In the genomic region with DNA sequence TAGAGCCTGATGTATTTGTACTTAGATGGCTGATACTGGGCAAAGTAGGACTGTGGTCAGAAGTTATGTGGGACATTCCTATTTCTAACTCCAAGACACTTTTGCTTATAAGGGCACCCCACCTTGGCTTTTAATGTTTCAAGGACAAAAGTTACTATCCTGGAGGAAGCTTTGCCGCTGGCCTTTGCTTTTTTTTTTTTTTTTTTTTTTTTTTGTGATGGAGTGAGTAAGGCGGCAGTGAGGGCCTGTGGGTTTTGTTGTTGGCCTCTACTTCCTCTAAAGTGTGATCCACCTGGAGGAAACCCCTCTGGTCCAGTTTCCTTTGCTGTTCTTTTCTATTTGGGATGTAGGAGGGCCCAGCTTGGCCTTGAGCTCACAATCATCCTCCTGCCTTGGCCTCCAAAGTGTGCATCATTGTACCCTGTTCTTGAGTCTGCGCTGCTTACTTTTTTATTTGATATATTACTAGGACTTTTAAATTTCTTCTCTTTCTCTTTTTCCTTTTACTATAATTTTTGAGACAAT, we compare ENCODE assay signal across 10 mouse cellular contexts. TPM values are rescaled to one million over a fixed set of nuclear protein-coding genes. Genes with fewer than 3 reads are reported as not detected.
DNase-seq lines count a peak whose midpoint lies in the region; ATAC-seq and TF ChIP-seq lines count a peak whose summit lies in the region.
"Had no signal": no experiment of that assay in that cellular context is flagged by ENCODE, and none has a peak within 500 bp of the region (broad histone marks: within the 10 kb centered on the region; RNA-seq: fewer than 3 reads in every experiment).

No protein-coding gene starts in this region.

- TF ChIP-seq RAD21 in CH12.LX (IDR thresholded peaks at IDR 0.05; ENCODE audit: low read depth, low read length) = no peak

- H3K9ac ChIP-seq in heart, adult 2 months (ENCODE audit: low read depth, low read length) = no peak overlapping the region; the same call in 1 of the 2 replicates
- peak overlapping the region; percentile 99 for H3K9ac ChIP-seq in CH12.LX (ENCODE audit: insufficient read depth, low read depth)
- H3K9ac ChIP-seq in forebrain, embryonic 16.5 days (replicated peaks; ENCODE audit: low read depth, low read length) = peak overlapping the region; percentile 70
- peak overlapping the region; percentile 99 for H3K9ac ChIP-seq in liver, embryonic 16.5 days (ENCODE audit: low read depth, low read length)

- peak overlapping the region; percentile 85 for H3K27ac ChIP-seq in heart, adult 2 months
- H3K27ac ChIP-seq in CH12.LX (ENCODE audit: insufficient read depth, low read depth) = no peak overlapping the region
- peak overlapping the region; percentile 99 for H3K27ac ChIP-seq in forebrain, embryonic 16.5 days (ENCODE audit: low read length)
- no peak overlapping the region for H3K27ac ChIP-seq in liver, embryonic 16.5 days (ENCODE audit: low read length)

- in situ Hi-C loops in CH12.LX (cut with MboI; ENCODE audit: low pct_ligation_motif_present, low pct_unique_long_range_greater_than_20kb, low sequenced_read_pairs) = no loop called here

- dilution Hi-C loops in CH12.LX (cut with MboI; ENCODE audit: extremely low pct_ligation_motif_present, extremely low pct_unique_long_range_greater_than_20kb, low sequenced_read_pairs) = no loop called here

- TF ChIP-seq EP300 in heart, adult 2 months (IDR thresholded peaks at IDR 0.05; ENCODE audit: insufficient read depth, low read depth, low read length) = no peak
- no peak for TF ChIP-seq EP300 in CH12.LX (IDR thresholded peaks at IDR 0.05; ENCODE audit: low read length)

- no peak for TF ChIP-seq POLR2A in heart, adult 2 months (IDR thresholded peaks at IDR 0.05; ENCODE audit: insufficient read depth, low read depth, low read length)
- TF ChIP-seq POLR2A in CH12.LX (IDR thresholded peaks at IDR 0.05; ENCODE audit: low read depth, low read length) = no peak

- peaks cover 7% of the 10 kb centered on the region for H3K4me1 ChIP-seq in heart, adult 2 months (ENCODE audit: control insufficient read depth, insufficient read depth, low read length)
- H3K4me1 ChIP-seq in CH12.LX (ENCODE audit: control insufficient read depth in 1 of 2, insufficient read depth in 2 of 2) = peaks cover 2 to 36% of the 10 kb centered on the region in 2 experiments; a peak in 2 of 4 replicates
- H3K4me1 ChIP-seq in forebrain, embryonic 16.5 days (replicated peaks; ENCODE audit: control insufficient read depth, insufficient read depth, low read length) = peaks cover 15% of the 10 kb centered on the region
- peaks cover 19% of the 10 kb centered on the region for H3K4me1 ChIP-seq in liver, embryonic 16.5 days (ENCODE audit: control insufficient read depth, low read depth, low read length)

- no peak for ATAC-seq in forebrain, embryonic 16.5 days
- no peak for ATAC-seq in liver, embryonic 16.5 days (ENCODE audit: low read depth)

- intact Hi-C loops in heart, adult 2 months (cut with DNase I) = loop anchor here (2.0 kb wide), 2 partner anchors 35 to 191 kb away; a partner anchor contains a TSS
- intact Hi-C loops in heart, postnatal 14 days (cut with DNase I) = loop anchor here (5.0 kb wide), 1 partner anchor 37 kb away; no protein-coding TSS in a partner anchor

- DNase-seq in heart, adult 2 months = no peak
- DNase-seq in heart, postnatal 14 days = no peak
- peak; percentile 19 for DNase-seq in CH12.LX (ENCODE audit: extremely low read depth)
- DNase-seq in yolk sac, embryonic 10.5 days (ENCODE audit: low spot score) = no peak
- no peak for DNase-seq in cerebellum, adult 11 months
- no peak for DNase-seq in cerebellum, postnatal 4 days (ENCODE audit: low spot score in 2 of 2)

- H3K79me2 ChIP-seq in heart, adult 2 months (replicated peaks; ENCODE audit: control insufficient read depth, insufficient read depth, low read length) = no peaks in the 10 kb centered on the region
- peaks cover 76% of the 10 kb centered on the region for H3K79me2 ChIP-seq in CH12.LX (replicated peaks; ENCODE audit: control insufficient read depth, extremely low read depth, insufficient read depth, poor library complexity, severe bottlenecking)

- H3K27me3 ChIP-seq in heart, adult 2 months (ENCODE audit: control insufficient read depth, insufficient read depth, low read length) = no peaks in the 10 kb centered on the region
- no peaks in the 10 kb centered on the region for H3K27me3 ChIP-seq in CH12.LX (replicated peaks)
- H3K27me3 ChIP-seq in forebrain, embryonic 16.5 days (replicated peaks; ENCODE audit: control insufficient read depth, insufficient read depth, low read length) = no peaks in the 10 kb centered on the region
- H3K27me3 ChIP-seq in liver, embryonic 16.5 days (ENCODE audit: control insufficient read depth, insufficient read depth, low read depth, low read length) = no peaks in the 10 kb centered on the region

- H3K36me3 ChIP-seq in heart, adult 2 months (ENCODE audit: control insufficient read depth, insufficient read depth, low read length) = peaks cover 26% of the 10 kb centered on the region
- H3K36me3 ChIP-seq in CH12.LX (replicated peaks in 1 of 2; ENCODE audit: control insufficient read depth in 1 of 2, insufficient read depth in 1 of 2, low read length in 1 of 2) = peaks cover 22 to 53% of the 10 kb centered on the region in 2 experiments
- peaks cover 7% of the 10 kb centered on the region; the same call in 1 of the 2 replicates for H3K36me3 ChIP-seq in forebrain, embryonic 16.5 days (ENCODE audit: control insufficient read depth, insufficient read depth)
- H3K36me3 ChIP-seq in liver, embryonic 16.5 days (ENCODE audit: control insufficient read depth, insufficient read depth) = peaks cover 9% of the 10 kb centered on the region

- peaks cover 2% of the 10 kb centered on the region for H3K9me3 ChIP-seq in CH12.LX (replicated peaks; ENCODE audit: low read length)
- H3K9me3 ChIP-seq in forebrain, embryonic 16.5 days (ENCODE audit: control insufficient read depth, low read length) = no peaks in the 10 kb centered on the region
- H3K9me3 ChIP-seq in liver, embryonic 16.5 days (replicated peaks; ENCODE audit: control insufficient read depth, low read length) = no peaks in the 10 kb centered on the region

- no peak for TF ChIP-seq CTCF in heart, adult 2 months (IDR thresholded peaks at IDR 0.05)
- no peak for TF ChIP-seq CTCF in CH12.LX (conservative IDR thresholded peaks at IDR 0.05 in 1 of 2, IDR thresholded peaks at IDR 0.05 in 1 of 2; ENCODE audit: low read depth in 2 of 2, low read length in 2 of 2)

- H3K4me3 ChIP-seq in heart, adult 2 months = peak overlapping the region; percentile 56; the same call in 1 of the 2 replicates
- peak overlapping the region; percentile 83 to 96 (median 88) for H3K4me3 ChIP-seq in CH12.LX (replicated peaks in 1 of 3; ENCODE audit: low read depth in 2 of 3, low read length in 2 of 3, poor library complexity in 1 of 3)
- H3K4me3 ChIP-seq in forebrain, embryonic 16.5 days (replicated peaks; ENCODE audit: low read length) = peak overlapping the region; percentile 67
- peak overlapping the region; percentile 99 for H3K4me3 ChIP-seq in liver, embryonic 16.5 days (ENCODE audit: low read depth, low read length)

- peak overlapping the region; percentile 84 for H3K4me2 ChIP-seq in CH12.LX (ENCODE audit: insufficient read depth, low read depth, poor library complexity, severe bottlenecking)
- H3K4me2 ChIP-seq in forebrain, embryonic 16.5 days (ENCODE audit: low read length) = peak overlapping the region; percentile 85
- peak overlapping the region; percentile 84 for H3K4me2 ChIP-seq in liver, embryonic 16.5 days (ENCODE audit: low read depth, low read length)

- 62% methylated on average over 3 of the region's 3 CpGs for WGBS in heart, adult 2 months
- WGBS in forebrain, embryonic 16.5 days = 71% methylated on average over 3 of the region's 3 CpGs
- WGBS in liver, embryonic 16.5 days (ENCODE audit: insufficient replicate concordance) = 74% methylated on average over 3 of the region's 3 CpGs

TF ChIP-seq in CH12.LX, 34 proteins besides CTCF, POLR2A, EP300 and RAD21:
- TF ChIP-seq ZMIZ1 (IDR thresholded peaks at IDR 0.05; ENCODE audit: low read depth, low read length) (no peak), ZNF384 (IDR thresholded peaks at IDR 0.05; ENCODE audit: low read depth, low read length) (peak; percentile 90)

RNA-seq across cellular contexts. Expression of a gene that starts 3.0 kb away (rescaled TPM):
- 10 to 100 TPM; 23.6 to 30.5 TPM for total RNA-seq in heart, adult 2 months (2021)
- polyA plus RNA-seq in heart, adult 2 months (2012; rRNA removed) = 22.3 and 25.3 TPM in 2 replicates
- total RNA-seq in heart, postnatal 14 days (2021) = 10 to 100 TPM; 28.6 to 34.9 TPM
- total RNA-seq in CH12.LX (2012; rRNA removed) (28.4 and 30.5 TPM in 2 replicates), CH12.LX (2014; rRNA removed) (10.7 and 12.2 TPM in 2 replicates)
- polyA plus RNA-seq in CH12.LX (2012; ENCODE audit: insufficient read length, low read depth) = 59.7 and 61.8 TPM in 2 replicates
- 20.6 and 23.0 TPM in 2 replicates for polyA plus RNA-seq in forebrain, embryonic 16.5 days (2015; fragmentation: Nextera tagmentation; extraction: Ambion mirVana)
- 5.3 and 5.7 TPM in 2 replicates for polyA plus RNA-seq in liver, embryonic 16.5 days (2015; fragmentation: Nextera tagmentation; extraction: Ambion mirVana)

RNA-seq across cellular contexts. Expression of a gene that starts 46.5 kb away (rescaled TPM):
- total RNA-seq in heart, adult 2 months (2021) = 1 to 10 TPM; 4.0 to 4.8 TPM
- polyA plus RNA-seq in heart, adult 2 months (2012; rRNA removed) = 3.5 and 4.7 TPM in 2 replicates
- total RNA-seq in heart, postnatal 14 days (2021) = 1 to 10 TPM; 3.8 to 3.9 TPM
- total RNA-seq in CH12.LX (2012; rRNA removed) (37.7 and 39.0 TPM in 2 replicates), CH12.LX (2014; rRNA removed) (33.6 and 33.7 TPM in 2 replicates)
- 20.9 and 21.6 TPM in 2 replicates for polyA plus RNA-seq in CH12.LX (2012; ENCODE audit: insufficient read length, low read depth)
- 29.5 and 33.8 TPM in 2 replicates for polyA plus RNA-seq in forebrain, embryonic 16.5 days (2015; fragmentation: Nextera tagmentation; extraction: Ambion mirVana)
- 10.8 and 11.3 TPM in 2 replicates for polyA plus RNA-seq in liver, embryonic 16.5 days (2015; fragmentation: Nextera tagmentation; extraction: Ambion mirVana)

RNA-seq across cellular contexts. Expression of a gene that starts 52.1 kb away (rescaled TPM):
- 10 to 100 TPM; 51.7 to 59.9 TPM for total RNA-seq in heart, adult 2 months (2021)
- 118 and 172 TPM in 2 replicates for polyA plus RNA-seq in heart, adult 2 months (2012; rRNA removed)
- total RNA-seq in heart, postnatal 14 days (2021) = 10 to 100 TPM; 66.2 to 69.1 TPM
- total RNA-seq in CH12.LX (2012; rRNA removed) (10.1 and 14.7 TPM in 2 replicates), CH12.LX (2014; rRNA removed) (4.3 and 5.2 TPM in 2 replicates)
- polyA plus RNA-seq in CH12.LX (2012; ENCODE audit: insufficient read length, low read depth) = 13.1 and 13.4 TPM in 2 replicates
- 101 and 106 TPM in 2 replicates for polyA plus RNA-seq in forebrain, embryonic 16.5 days (2015; fragmentation: Nextera tagmentation; extraction: Ambion mirVana)
- 24.5 and 25.1 TPM in 2 replicates for polyA plus RNA-seq in liver, embryonic 16.5 days (2015; fragmentation: Nextera tagmentation; extraction: Ambion mirVana)

RNA-seq across cellular contexts. Expression of a gene that starts 55.0 kb away (rescaled TPM):
- under 1 TPM; 0.68 to 0.80 TPM for total RNA-seq in heart, adult 2 months (2021)
- polyA plus RNA-seq in heart, adult 2 months (2012; rRNA removed) = 0.59 and 0.70 TPM in 2 replicates
- total RNA-seq in heart, postnatal 14 days (2021) = under 1 TPM; 0.22 to 0.50 TPM
- total RNA-seq in CH12.LX (2012; rRNA removed) = 0.04 TPM in 1 of 2 replicates, not detected in the other
- total RNA-seq in CH12.LX (2014; rRNA removed) = not detected in 2 replicates
- polyA plus RNA-seq in CH12.LX (2012; ENCODE audit: insufficient read length, low read depth) = 0.45 TPM in 1 of 2 replicates, not detected in the other
- 257 and 284 TPM in 2 replicates for polyA plus RNA-seq in forebrain, embryonic 16.5 days (2015; fragmentation: Nextera tagmentation; extraction: Ambion mirVana)
- 0.17 TPM in 1 of 2 replicates, not detected in the other for polyA plus RNA-seq in liver, embryonic 16.5 days (2015; fragmentation: Nextera tagmentation; extraction: Ambion mirVana)
- total RNA-seq: neutrophil, adult 5-6 weeks had no signal
- polyA plus RNA-seq: C2C12 had no signal

Comparison
In these comparisons a context has a peak if more than half of its experiments do, and no peak if none do; other contexts are left out.
1. H3K27ac ChIP-seq: peak in heart, adult 2 months (single experiment) and forebrain, embryonic 16.5 days (single experiment); none in CH12.LX (single experiment) and liver, embryonic 16.5 days (single experiment).
2. Peak in every context shown above with its lines, with median percentiles within 50 percentile points of each other: H3K4me3 ChIP-seq and H3K4me2 ChIP-seq.